Mouse (Mus musculus) left cerebral cortex, postnatal 14 days (tissue): ENCODE data around the gene Gm20661. TPM values are rescaled to one million over a fixed set of nuclear protein-coding genes. Genes with fewer than 3 reads are reported as not detected.

ENCODE experiments used
- total RNA-seq, 2 experiments: library from RNA; stranded (reverse); gene quantifications; 2 replicates each; pipeline ENCODE4 v1.2.3; 2021

The Gm20661 gene
- total RNA-seq, 2 experiments from 2014 or later, result 0.79 TPM; not detected in 1

Other genes starting within 250 kb of the Gm20661 start
- 100 to 1,000 TPM; 147 to 166 TPM for gene Rbm5, start 212.1 kb upstream of the Gm20661 start, total RNA-seq
- 10 to 100 TPM; 57.0 to 57.8 TPM for gene Rbm6, start 109.8 kb upstream of the Gm20661 start, total RNA-seq
- gene Mon1a, start 94.9 kb upstream of the Gm20661 start, total RNA-seq, result 10 to 100 TPM; 21.2 to 21.9 TPM
- 1 to 10 TPM; 1.2 to 1.7 TPM for gene Mst1r, start 76.2 kb upstream of the Gm20661 start, total RNA-seq
- not detected for gene Actl11, start 54.6 kb upstream of the Gm20661 start, total RNA-seq
- gene Camkv, start 47.4 kb upstream of the Gm20661 start, total RNA-seq, result 100 to 1,000 TPM; 382 to 398 TPM
- 10 to 100 TPM in 1 of 2 experiments, 1 to 10 TPM in 1; 9.3 to 12.0 TPM for gene Traip, start 32.9 kb upstream of the Gm20661 start, total RNA-seq
- 1 to 10 TPM; 3.6 to 4.2 TPM for gene Uba7, start 7.6 kb upstream of the Gm20661 start, total RNA-seq
- gene Inka1, start 2.8 kb downstream of the Gm20661 start, total RNA-seq, result 1 to 10 TPM; 2.7 to 3.1 TPM
- 1 to 10 TPM; 1.7 to 1.9 TPM for gene Cdhr4, start 9.4 kb downstream of the Gm20661 start, total RNA-seq
- 1 to 10 TPM; 2.1 to 3.2 TPM for gene Gm20662, start 13.3 kb downstream of the Gm20661 start, total RNA-seq
- 100 to 1,000 TPM; 175 to 179 TPM for gene Ip6k1, start 19.4 kb downstream of the Gm20661 start, total RNA-seq
- gene Gmppb, start 66.2 kb downstream of the Gm20661 start, total RNA-seq, result 10 to 100 TPM; 19.0 to 22.1 TPM
- 1 to 10 TPM; 1.5 to 2.0 TPM for gene Amigo3, start 70.1 kb downstream of the Gm20661 start, total RNA-seq
- gene Mst1, start 97.4 kb downstream of the Gm20661 start, total RNA-seq, result not detected
- gene Rnf123, start 100.3 kb downstream of the Gm20661 start, total RNA-seq, result 100 to 1,000 TPM in 1 of 2 experiments, 10 to 100 TPM in 1; 93.9 to 103 TPM
- 10 to 100 TPM; 33.3 to 35.4 TPM for gene Apeh, start 111.5 kb downstream of the Gm20661 start, total RNA-seq
- 100 to 1,000 TPM; 223 to 244 TPM for gene Bsn, start 207.3 kb downstream of the Gm20661 start, total RNA-seq